Mouse (Mus musculus) CH12.LX (cell line): ENCODE measurements around the gene Rgs7. TPM values are rescaled to one million over a fixed set of nuclear protein-coding genes. Genes with fewer than 3 reads are reported as not detected.

ENCODE experiments used
- DNase-seq: peaks from one replicate; pipeline ENCODE4 v3.0.0-alpha.2; 2013; ENCODE audit errors: extremely low read depth
- H3K27ac ChIP-seq: 2 replicates; pipeline ENCODE4 v1.5.1; 2012; ENCODE audit warnings: low read depth, mild to moderate bottlenecking, control low read depth, moderate library complexity; ENCODE audit not compliant: insufficient read depth
- H3K27me3 ChIP-seq: replicated peaks from 2 replicates; pipeline ENCODE3; 2012; ENCODE audit warnings: inconsistent platforms
- H3K36me3 ChIP-seq, 2 experiments: replicated peaks in 1 of 2; 2 replicates each; pipeline versions ENCODE3 to v1.6.1; 2012; ENCODE audit warnings: inconsistent platforms in 1 of 2, low read length in 1 of 2, mild to moderate bottlenecking in 1 of 2, mixed read lengths in 1 of 2, moderate library complexity in 1 of 2; ENCODE audit not compliant: control insufficient read depth in 1 of 2, insufficient read depth in 1 of 2
- H3K4me1 ChIP-seq, 2 experiments: 2 replicates each; pipeline ENCODE4 v1.6.1; 2012; ENCODE audit warnings: inconsistent platforms in 1 of 2, moderate library complexity in 1 of 2; ENCODE audit not compliant: insufficient read depth in 2 of 2, control insufficient read depth in 1 of 2
- H3K4me2 ChIP-seq: 2 replicates; pipeline ENCODE4 v1.6.1; 2012; ENCODE audit warnings: low read depth, mild to moderate bottlenecking, control low read depth; ENCODE audit not compliant: poor library complexity, insufficient read depth, severe bottlenecking
- H3K4me3 ChIP-seq, 3 experiments: fragments of 150-350 bp in 1 of 3; sonication (generic) in 1 of 3; replicated peaks in 1 of 3; 2 replicates each; pipeline versions ENCODE3 to v1.5.1; 2011 to 2012; ENCODE audit warnings: low read depth in 2 of 3, low read length in 2 of 3, mild to moderate bottlenecking in 2 of 3, moderate library complexity in 2 of 3, control low read depth in 1 of 3, improper control_type of control experiment in 1 of 3, inconsistent platforms in 1 of 3, mixed read lengths in 1 of 3; ENCODE audit not compliant: poor library complexity in 1 of 3
- H3K79me2 ChIP-seq: replicated peaks from 2 replicates; pipeline ENCODE4 v1.6.1; 2012; ENCODE audit warnings: mild to moderate bottlenecking, moderate library complexity; ENCODE audit not compliant: control insufficient read depth, poor library complexity, insufficient read depth, severe bottlenecking; ENCODE audit errors: extremely low read depth
- H3K9ac ChIP-seq: 2 replicates; pipeline ENCODE4 v1.6.1; 2012; ENCODE audit warnings: low read depth, mild to moderate bottlenecking, control low read depth, moderate library complexity; ENCODE audit not compliant: insufficient read depth
- H3K9me3 ChIP-seq: replicated peaks from 2 replicates; pipeline ENCODE3; 2012; ENCODE audit warnings: low read length, inconsistent platforms, mixed read lengths
- CHD1 ChIP-seq: IDR thresholded peaks from 2 replicates; pipeline ENCODE4 v1.6.1; 2012; ENCODE audit warnings: low read depth, low read length, improper control_type of control experiment, inconsistent platforms
- CHD2 ChIP-seq: IDR thresholded peaks from 2 replicates; pipeline ENCODE4 v1.6.1; 2011; ENCODE audit warnings: low read length, improper control_type of control experiment
- EP300 ChIP-seq: IDR thresholded peaks from 2 replicates; pipeline ENCODE4 v1.6.1; 2011; ENCODE audit warnings: low read length, improper control_type of control experiment
- ETS1 ChIP-seq: conservative IDR thresholded peaks from 2 replicates; pipeline ENCODE4 v1.6.1; 2012; ENCODE audit warnings: low read depth, mild to moderate bottlenecking, inconsistent platforms, low read length, improper control_type of control experiment, moderate library complexity
- GABPA ChIP-seq: IDR thresholded peaks from 2 replicates; pipeline ENCODE4 v1.6.1; 2012; ENCODE audit warnings: low read depth, low read length, improper control_type of control experiment, inconsistent platforms; ENCODE audit not compliant: insufficient replicate concordance
- HCFC1 ChIP-seq: IDR thresholded peaks from 2 replicates; pipeline ENCODE4 v1.6.1; 2012; ENCODE audit warnings: low read depth, mild to moderate bottlenecking, inconsistent platforms, low read length, improper control_type of control experiment
- JUN ChIP-seq: IDR thresholded peaks from 2 replicates; pipeline ENCODE4 v1.6.1; 2011; ENCODE audit warnings: low read depth, mild to moderate bottlenecking, low read length, improper control_type of control experiment, moderate library complexity; ENCODE audit not compliant: insufficient read depth
- KAT2A ChIP-seq: IDR thresholded peaks from 2 replicates; pipeline ENCODE4 v1.6.1; 2012; ENCODE audit warnings: low read length, improper control_type of control experiment, inconsistent platforms; ENCODE audit not compliant: insufficient replicate concordance
- MAX ChIP-seq: IDR thresholded peaks from 2 replicates; pipeline ENCODE4 v1.6.1; 2011; ENCODE audit warnings: low read length, improper control_type of control experiment
- MAZ ChIP-seq: IDR thresholded peaks from 2 replicates; pipeline ENCODE4 v1.6.1; 2012; ENCODE audit warnings: low read depth, mild to moderate bottlenecking, inconsistent platforms, low read length, improper control_type of control experiment, moderate library complexity
- MEF2A ChIP-seq: IDR thresholded peaks from 2 replicates; pipeline ENCODE4 v1.6.1; 2014; ENCODE audit warnings: low read depth, mild to moderate bottlenecking, inconsistent platforms, low read length, improper control_type of control experiment, borderline replicate concordance
- MYC ChIP-seq: IDR thresholded peaks from 2 replicates; pipeline ENCODE4 v1.6.1; 2011; ENCODE audit warnings: low read depth, mild to moderate bottlenecking, improper control_type of control experiment, low read length
- PAX5 ChIP-seq: IDR thresholded peaks from 2 replicates; pipeline ENCODE4 v1.6.1; 2012; ENCODE audit warnings: low read length, inconsistent platforms, mixed read lengths
- POLR2A ChIP-seq: IDR thresholded peaks from 2 replicates; pipeline ENCODE4 v1.6.1; 2011; ENCODE audit warnings: low read depth, mild to moderate bottlenecking, improper control_type of control experiment, low read length
- SIN3A ChIP-seq: IDR thresholded peaks from 2 replicates; pipeline ENCODE4 v1.6.1; 2012; ENCODE audit warnings: low read length, improper control_type of control experiment, inconsistent platforms
- SMC3 ChIP-seq: IDR thresholded peaks from 2 replicates; pipeline ENCODE4 v1.6.1; 2011; ENCODE audit warnings: low read depth, low read length, improper control_type of control experiment
- TBP ChIP-seq: conservative IDR thresholded peaks from 2 replicates; pipeline ENCODE4 v1.6.1; 2011; ENCODE audit warnings: low read depth, low read length, improper control_type of control experiment
- TCF12 ChIP-seq: IDR thresholded peaks from 2 replicates; pipeline ENCODE4 v1.6.1; 2014; ENCODE audit warnings: low read depth, mild to moderate bottlenecking, inconsistent platforms, low read length, improper control_type of control experiment
- USF1 ChIP-seq: IDR thresholded peaks from 2 replicates; pipeline ENCODE4 v1.6.1; 2014; ENCODE audit warnings: low read depth, mild to moderate bottlenecking, inconsistent platforms, low read length, improper control_type of control experiment
- USF2 ChIP-seq: conservative IDR thresholded peaks from 2 replicates; pipeline ENCODE4 v1.6.1; 2011; ENCODE audit warnings: low read depth, low read length, improper control_type of control experiment
- ZMIZ1 ChIP-seq: IDR thresholded peaks from 2 replicates; pipeline ENCODE4 v1.6.1; 2012; ENCODE audit warnings: low read depth, mild to moderate bottlenecking, inconsistent platforms, low read length, improper control_type of control experiment
- ZNF384 ChIP-seq: IDR thresholded peaks from 2 replicates; pipeline ENCODE4 v1.6.1; 2012; ENCODE audit warnings: low read depth, low read length, improper control_type of control experiment, inconsistent platforms
- dilution Hi-C: fragments of 300-500 bp; cut with MboI; formaldehyde crosslinking; loops from 2 replicates; pipeline ENCODE4 v1.14.3; 2020; ENCODE audit warnings: low sequenced_read_pairs; ENCODE audit not compliant: extremely low pct_unique_long_range_greater_than_20kb, extremely low pct_ligation_motif_present
- in situ Hi-C: fragments of 300-500 bp; cut with MboI; formaldehyde crosslinking; loops from 3 replicates; pipeline ENCODE4 v1.14.3; 2019; ENCODE audit warnings: low sequenced_read_pairs, low pct_ligation_motif_present, low pct_unique_long_range_greater_than_20kb, mixed read lengths
- polyA plus RNA-seq: library from polyadenylated mRNA; unstranded; fragments of >175 nt; gene quantifications from 2 replicates; pipeline ENCODE4 v1.2.1, GENCODE M21; 2012; ENCODE audit warnings: low read depth; ENCODE audit not compliant: insufficient read length
- total RNA-seq, 2 experiments: library from RNA; depleted of rRNA; stranded (reverse); fragments of 300-350 nt in 1 of 2; fragments of >200 nt in 1 of 2; gene quantifications; 2 replicates each; pipeline ENCODE4 v1.2.3; 2012 to 2014

Gene Rgs7
- total and polyA plus RNA-seq, 3 experiments: 0.04 to 0.30 (median 0.09) TPM

DNA sequence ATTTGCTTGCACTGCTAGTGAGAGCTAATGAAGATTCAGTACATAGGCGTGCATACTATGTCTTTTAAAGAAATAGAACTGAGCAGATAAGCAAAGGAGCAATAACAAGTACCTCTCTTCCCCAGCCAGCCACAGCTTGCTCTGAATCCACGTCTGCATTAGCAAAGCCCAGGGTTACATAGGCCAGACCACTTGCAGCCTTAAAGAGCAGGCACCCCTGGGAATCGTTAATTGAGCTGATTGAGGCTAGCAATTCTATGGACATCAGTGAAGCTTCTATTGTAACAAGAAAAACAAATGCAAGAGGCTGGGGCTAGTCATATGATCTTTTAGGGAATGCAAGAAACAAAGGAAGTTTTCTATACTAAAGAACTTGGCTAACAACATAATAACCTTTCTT is 81.9 kb downstream of the Rgs7 start:
- dilution Hi-C loops (no loop called here), in situ Hi-C loops (no loop called here)
- no peak for DNase-seq
- Histone ChIP-seq H3K9me3 (no peaks in the 10 kb centered on the region), H3K27me3 (no peaks in the 10 kb centered on the region), H3K4me3 (no peak overlapping the region), H3K36me3 (no peaks in the 10 kb centered on the region), H3K27ac (no peak overlapping the region), H3K9ac (no peak overlapping the region), H3K79me2 (no peaks in the 10 kb centered on the region), H3K4me1 (no peaks in the 10 kb centered on the region), H3K4me2 (no peak overlapping the region)
- no peak for TF ChIP-seq HCFC1
- TF ChIP-seq ETS1: no peak

DNA sequence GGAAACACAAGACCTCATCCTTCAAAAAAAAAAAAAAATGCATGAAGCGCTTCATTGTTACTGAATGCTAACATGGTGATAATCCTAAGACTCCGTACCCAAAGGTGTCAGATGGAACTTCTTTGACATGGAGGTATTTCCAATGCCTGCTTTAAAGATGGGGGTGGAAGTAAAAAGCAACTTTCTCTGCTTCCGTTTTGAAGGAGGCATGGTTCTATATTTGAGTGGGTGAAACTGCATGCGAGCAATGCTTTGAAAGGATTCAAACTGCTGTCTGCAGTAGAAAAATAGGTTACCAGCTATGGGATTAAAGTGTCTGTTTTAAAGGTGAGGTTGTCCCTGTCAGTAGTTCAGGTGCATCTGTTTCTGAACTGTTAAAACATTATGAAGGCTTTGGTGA is 100.4 kb downstream of the Rgs7 start:
- no peak overlapping the region for H3K4me3 ChIP-seq
- H3K4me2 ChIP-seq: no peak overlapping the region
- H3K79me2 ChIP-seq: no peaks in the 10 kb centered on the region
- H3K9me3 ChIP-seq: no peaks in the 10 kb centered on the region
- no peak overlapping the region for H3K9ac ChIP-seq
- in situ Hi-C loops (no loop called here), dilution Hi-C loops (no loop called here)
- TF ChIP-seq EP300 (no peak), GABPA (no peak), MAX (no peak), KAT2A (no peak), POLR2A (no peak), SIN3A (no peak), MEF2A (no peak), CHD1 (no peak), ZNF384 (no peak), ZMIZ1 (no peak), TBP (no peak), TCF12 (no peak), JUN (no peak), USF1 (no peak), USF2 (no peak)
- H3K27ac ChIP-seq: no peak overlapping the region
- no peaks in the 10 kb centered on the region for H3K4me1 ChIP-seq
- no peaks in the 10 kb centered on the region for H3K36me3 ChIP-seq
- no peak for DNase-seq
- no peaks in the 10 kb centered on the region for H3K27me3 ChIP-seq

DNA sequence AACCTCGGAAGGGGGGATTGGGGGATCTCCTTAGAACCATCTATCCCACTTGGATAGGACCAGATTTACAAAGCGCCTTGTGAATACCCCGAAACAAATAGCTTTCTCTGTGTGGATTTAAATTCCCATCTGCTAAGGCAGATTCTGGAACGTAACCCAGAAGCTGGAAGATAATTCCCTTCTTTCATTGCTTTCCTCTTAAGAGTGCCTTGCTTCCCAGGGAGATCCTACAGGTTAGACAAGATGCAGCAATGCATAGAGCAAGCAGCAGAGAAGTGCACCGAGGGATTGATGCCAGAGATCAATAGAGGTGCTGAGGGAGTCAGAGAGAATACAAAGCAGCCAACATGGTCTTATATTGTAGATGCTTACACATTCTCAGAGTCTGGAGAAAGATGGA is 103.0 kb downstream of the Rgs7 start:
- H3K27ac ChIP-seq: no peak overlapping the region
- no peak for TF ChIP-seq SMC3
- no peak for TF ChIP-seq PAX5
- TF ChIP-seq CHD2: no peak
- no peak for TF ChIP-seq MAX
- TF ChIP-seq MYC: no peak
- TF ChIP-seq CHD1: no peak
- no peak for TF ChIP-seq MAZ
- no peak for TF ChIP-seq GABPA
- TF ChIP-seq ZNF384: no peak
- no peak for TF ChIP-seq TBP
- H3K9me3 ChIP-seq: no peaks in the 10 kb centered on the region
- no peak overlapping the region for H3K9ac ChIP-seq
- H3K79me2 ChIP-seq: no peaks in the 10 kb centered on the region
- in situ Hi-C loops (no loop called here), dilution Hi-C loops (no loop called here)
- no peak overlapping the region for H3K4me2 ChIP-seq
- no peaks in the 10 kb centered on the region for H3K4me1 ChIP-seq
- DNase-seq: no peak
- H3K36me3 ChIP-seq: no peaks in the 10 kb centered on the region
- no peak overlapping the region for H3K4me3 ChIP-seq
- H3K27me3 ChIP-seq: no peaks in the 10 kb centered on the region
